Mouse (Mus musculus): Measurements from ENCODE around the gene Ap1g2.
A peak's percentile ranks its signal among the peaks of the same experiment; 100 is the strongest.

The Ap1g2 gene

DNA sequence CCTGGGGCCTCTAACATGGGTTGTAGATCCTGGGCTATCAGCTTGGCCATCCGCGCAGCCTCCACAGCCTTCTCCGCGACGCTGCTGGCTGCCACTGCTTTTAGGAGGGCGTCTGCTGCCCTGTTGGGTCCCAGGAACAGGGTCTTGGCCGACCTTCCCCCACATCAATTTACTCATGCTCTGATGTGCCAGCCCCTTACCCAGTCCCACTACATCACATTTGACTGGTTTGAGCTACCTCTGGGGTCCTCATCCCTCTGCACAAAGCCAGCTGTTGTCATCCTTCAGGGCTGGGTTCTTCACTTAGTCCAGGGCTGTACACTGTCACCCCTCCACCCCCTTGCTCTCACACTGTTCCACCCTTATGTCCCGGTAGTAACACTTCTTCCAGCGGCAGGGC, 3.7 kb upstream of the Ap1g2 start:
- no peaks in the 10 kb centered on the region for H3K9me3 ChIP-seq (ENCODE audit: low read length)

GRCm38 (mm10) chr14:55109048-55109873, 2.9 kb upstream of the Ap1g2 start:
- Histone ChIP-seq H3K27me3 (ENCODE audit: insufficient read depth, low read length) (peaks cover 63% of the 10 kb centered on the region), H3K4me3 (replicated peaks; ENCODE audit: low read length) (peak overlapping the region; percentile 58), H3K36me3 (ENCODE audit: insufficient read depth, low read length) (no peaks in the 10 kb centered on the region), H3K4me1 (replicated peaks; ENCODE audit: low read depth, low read length) (peaks cover 68% of the 10 kb centered on the region), H3K9me3 (ENCODE audit: low read length) (no peaks in the 10 kb centered on the region)
- TF ChIP-seq POU5F1 (IDR thresholded peaks at IDR 0.05; ENCODE audit: borderline replicate concordance, low read length) (no peak), NANOG (IDR thresholded peaks at IDR 0.05; ENCODE audit: borderline replicate concordance, low read length) (no peak), CTCF (conservative IDR thresholded peaks at IDR 0.05; ENCODE audit: low read length) (no peak)

More for the DNA sequence above, 3.7 kb upstream of the Ap1g2 start:
- peaks cover 64% of the 10 kb centered on the region for H3K4me1 ChIP-seq (replicated peaks; ENCODE audit: low read depth, low read length)
- H3K36me3 ChIP-seq (ENCODE audit: insufficient read depth, low read length), result no peaks in the 10 kb centered on the region
- peaks cover 71% of the 10 kb centered on the region for H3K27me3 ChIP-seq (ENCODE audit: insufficient read depth, low read length)
- H3K4me3 ChIP-seq (replicated peaks; ENCODE audit: low read length), result no peak overlapping the region
- TF ChIP-seq POU5F1 (IDR thresholded peaks at IDR 0.05; ENCODE audit: borderline replicate concordance, low read length) (no peak), CTCF (conservative IDR thresholded peaks at IDR 0.05; ENCODE audit: low read length) (no peak), NANOG (IDR thresholded peaks at IDR 0.05; ENCODE audit: borderline replicate concordance, low read length) (no peak)

DNA sequence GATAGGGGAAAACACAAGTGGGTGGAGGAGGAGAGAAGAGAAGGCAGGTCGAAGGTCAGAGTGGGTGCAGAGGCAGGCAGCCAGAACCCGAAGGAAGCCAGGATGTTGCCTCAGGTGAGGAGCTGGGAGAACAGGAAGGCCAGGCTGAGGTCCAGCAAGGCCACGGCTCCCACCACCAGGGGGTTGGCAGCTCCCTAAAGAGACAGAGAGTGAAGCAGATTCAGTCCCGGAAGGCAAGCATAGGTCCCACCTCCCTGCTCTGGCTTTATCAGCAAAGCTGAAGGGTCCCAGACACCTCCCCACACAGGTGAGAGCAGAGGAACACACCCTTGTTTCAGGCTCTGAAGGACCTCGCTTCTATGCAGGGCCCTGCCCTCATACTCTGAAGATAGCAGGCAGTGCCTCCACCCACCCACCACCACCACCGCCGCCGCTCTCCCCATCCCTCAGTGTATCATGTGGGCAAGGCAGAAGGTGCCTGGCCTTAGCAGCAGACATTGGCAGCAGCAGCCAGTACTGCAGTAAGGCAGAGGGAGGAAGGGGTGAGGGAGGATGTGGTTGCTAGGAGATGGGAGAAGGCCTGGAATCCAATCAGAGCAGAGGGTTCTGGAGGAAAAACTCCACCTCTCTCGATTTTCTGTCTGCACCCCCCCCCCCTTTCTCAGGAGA, 1.9 kb upstream of the Ap1g2 start:
- TF ChIP-seq CTCF (conservative IDR thresholded peaks at IDR 0.05; ENCODE audit: low read length) (no peak), NANOG (IDR thresholded peaks at IDR 0.05; ENCODE audit: borderline replicate concordance, low read length) (no peak)
- no peaks in the 10 kb centered on the region for H3K9me3 ChIP-seq (ENCODE audit: low read length)
- peaks cover 69% of the 10 kb centered on the region for H3K4me1 ChIP-seq (replicated peaks; ENCODE audit: low read depth, low read length)
- peaks cover 9% of the 10 kb centered on the region for H3K36me3 ChIP-seq (ENCODE audit: insufficient read depth, low read length)
- no peak overlapping the region for H3K4me3 ChIP-seq (replicated peaks; ENCODE audit: low read length)
- peaks cover 59% of the 10 kb centered on the region for H3K27me3 ChIP-seq (ENCODE audit: insufficient read depth, low read length)

GRCm38 (mm10) chr14:55106990-55107389, 597 bp upstream of the Ap1g2 start:
- H3K4me3 ChIP-seq (replicated peaks; ENCODE audit: low read length), result no peak overlapping the region
- no peak for TF ChIP-seq NANOG (IDR thresholded peaks at IDR 0.05; ENCODE audit: borderline replicate concordance, low read length)
- TF ChIP-seq CTCF (conservative IDR thresholded peaks at IDR 0.05; ENCODE audit: low read length), result no peak
- no peak for TF ChIP-seq POU5F1 (IDR thresholded peaks at IDR 0.05; ENCODE audit: borderline replicate concordance, low read length)
- H3K27me3 ChIP-seq (ENCODE audit: insufficient read depth, low read length), result peaks cover 47% of the 10 kb centered on the region
- H3K9me3 ChIP-seq (ENCODE audit: low read length), result no peaks in the 10 kb centered on the region
- peaks cover 22% of the 10 kb centered on the region for H3K36me3 ChIP-seq (ENCODE audit: insufficient read depth, low read length)
- peaks cover 64% of the 10 kb centered on the region for H3K4me1 ChIP-seq (replicated peaks; ENCODE audit: low read depth, low read length)

- TF ChIP-seq CTCF (conservative IDR thresholded peaks at IDR 0.05; ENCODE audit: low read length), result no peak
- no peak for TF ChIP-seq NANOG (IDR thresholded peaks at IDR 0.05; ENCODE audit: borderline replicate concordance, low read length)
- no peak for TF ChIP-seq POU5F1 (IDR thresholded peaks at IDR 0.05; ENCODE audit: borderline replicate concordance, low read length)
- Histone ChIP-seq H3K27me3 (ENCODE audit: insufficient read depth, low read length) (peaks cover 31% of the 10 kb centered on the region), H3K9me3 (ENCODE audit: low read length) (no peaks in the 10 kb centered on the region), H3K4me3 (replicated peaks; ENCODE audit: low read length) (peak overlapping the region; percentile 82), H3K36me3 (ENCODE audit: insufficient read depth, low read length) (peaks cover 31% of the 10 kb centered on the region), H3K4me1 (replicated peaks; ENCODE audit: low read depth, low read length) (peaks cover 77% of the 10 kb centered on the region)
Measured at GRCm38 (mm10) chr14:55105386-55105785, 1.0 kb downstream of the Ap1g2 start.

- Histone ChIP-seq H3K36me3 (ENCODE audit: insufficient read depth, low read length) (peaks cover 41% of the 10 kb centered on the region), H3K27me3 (ENCODE audit: insufficient read depth, low read length) (peaks cover 21% of the 10 kb centered on the region), H3K4me1 (replicated peaks; ENCODE audit: low read depth, low read length) (peaks cover 74% of the 10 kb centered on the region), H3K4me3 (replicated peaks; ENCODE audit: low read length) (peak overlapping the region; percentile 82), H3K9me3 (ENCODE audit: low read length) (no peaks in the 10 kb centered on the region)
- TF ChIP-seq CTCF (conservative IDR thresholded peaks at IDR 0.05; ENCODE audit: low read length) (no peak), POU5F1 (IDR thresholded peaks at IDR 0.05; ENCODE audit: borderline replicate concordance, low read length) (no peak), NANOG (IDR thresholded peaks at IDR 0.05; ENCODE audit: borderline replicate concordance, low read length) (no peak)
Measured at GRCm38 (mm10) chr14:55104365-55104764, 2.0 kb downstream of the Ap1g2 start.

DNA sequence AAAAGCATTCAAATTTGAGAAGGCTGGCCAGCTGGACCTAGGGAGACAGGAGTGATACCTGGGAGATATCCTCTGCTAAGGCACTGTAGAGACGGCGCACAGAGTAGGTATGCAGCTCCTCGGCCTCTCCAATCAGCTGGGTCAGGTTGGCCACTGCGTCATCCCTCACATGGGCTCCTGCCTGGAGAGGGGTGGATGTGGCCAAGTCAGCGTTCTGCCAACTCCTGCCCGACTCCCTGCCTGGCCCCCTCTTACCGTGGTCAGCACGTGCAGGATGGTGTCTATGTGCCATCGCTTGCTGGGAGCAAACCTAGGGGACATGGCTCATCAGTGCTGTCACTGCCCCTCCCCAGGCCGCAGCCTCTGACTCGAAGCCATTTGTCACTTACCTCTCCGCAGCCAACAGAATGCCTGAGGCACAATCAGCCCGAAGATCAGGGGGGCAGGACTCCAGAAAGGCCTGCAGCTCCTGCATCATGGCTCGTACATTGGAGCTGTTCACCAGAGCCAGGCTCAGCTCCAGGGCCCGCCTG, 4.1 kb downstream of the Ap1g2 start:
- H3K27me3 ChIP-seq (ENCODE audit: insufficient read depth, low read length), result 0 out of 2 replicates have a peak, but pooled peaks cover 7% of the 10 kb centered on the region

DNA sequence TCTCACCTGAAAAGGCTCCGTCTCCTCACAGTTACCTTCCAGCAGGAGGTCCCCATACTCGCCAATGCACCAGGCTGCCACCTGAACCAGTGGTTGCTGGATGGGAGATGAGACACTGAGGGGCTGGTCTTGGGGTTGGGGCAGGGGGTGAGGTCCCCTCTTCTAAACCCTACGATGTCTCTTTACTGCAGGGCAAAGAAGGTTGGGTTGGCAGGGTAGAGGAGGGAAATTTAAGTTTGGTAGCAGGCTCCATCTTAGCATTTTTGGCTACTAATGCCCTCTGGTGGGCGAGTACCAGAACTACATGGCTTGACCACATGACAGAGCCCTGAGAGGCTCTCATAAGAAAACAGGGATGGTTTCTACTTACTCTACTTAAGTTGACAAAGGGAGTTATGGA, 4.8 kb downstream of the Ap1g2 start:
- H3K36me3 ChIP-seq (ENCODE audit: insufficient read depth, low read length), result peaks cover 63% of the 10 kb centered on the region
- H3K4me3 ChIP-seq (replicated peaks; ENCODE audit: low read length), result peak overlapping the region; percentile 57
- TF ChIP-seq CTCF (conservative IDR thresholded peaks at IDR 0.05; ENCODE audit: low read length), result peak; percentile 88
- TF ChIP-seq NANOG (IDR thresholded peaks at IDR 0.05; ENCODE audit: borderline replicate concordance, low read length), result no peak
- peaks cover 75% of the 10 kb centered on the region for H3K4me1 ChIP-seq (replicated peaks; ENCODE audit: low read depth, low read length)
- H3K9me3 ChIP-seq (ENCODE audit: low read length), result no peaks in the 10 kb centered on the region
- H3K27me3 ChIP-seq (ENCODE audit: insufficient read depth, low read length), result 0 out of 2 replicates have a peak, but pooled peaks cover 5% of the 10 kb centered on the region

More for the DNA sequence above, 4.1 kb downstream of the Ap1g2 start:
- Histone ChIP-seq H3K4me1 (replicated peaks; ENCODE audit: low read depth, low read length) (peaks cover 75% of the 10 kb centered on the region), H3K36me3 (ENCODE audit: insufficient read depth, low read length) (peaks cover 58% of the 10 kb centered on the region), H3K9me3 (ENCODE audit: low read length) (no peaks in the 10 kb centered on the region), H3K4me3 (replicated peaks; ENCODE audit: low read length) (no peak overlapping the region)
- TF ChIP-seq POU5F1 (IDR thresholded peaks at IDR 0.05; ENCODE audit: borderline replicate concordance, low read length) (no peak), NANOG (IDR thresholded peaks at IDR 0.05; ENCODE audit: borderline replicate concordance, low read length) (no peak), CTCF (conservative IDR thresholded peaks at IDR 0.05; ENCODE audit: low read length) (no peak)

All from E14TG2a.4 (cell line).